Mouse (Mus musculus) cortical plate, adult 2 months (tissue): Measurements from ENCODE around the gene Ccr7. TPM values are rescaled to one million over a fixed set of nuclear protein-coding genes. Genes with fewer than 3 reads are reported as not detected.

ENCODE experiments used
- H3K27ac ChIP-seq: fragments of 200-500 bp; 2 replicates; pipeline ENCODE4 v1.5.1; 2012; ENCODE audit warnings: low read length, control low read depth, inconsistent platforms; ENCODE audit not compliant: insufficient read depth
- H3K4me1 ChIP-seq: fragments of 200-500 bp; 2 replicates; pipeline ENCODE4 v1.6.1; 2011; ENCODE audit warnings: low read length; ENCODE audit not compliant: control insufficient read depth, insufficient read depth
- H3K4me3 ChIP-seq: fragments of 200-500 bp; 2 replicates; pipeline ENCODE4 v1.5.1; 2011; ENCODE audit warnings: mild to moderate bottlenecking, low read length, control low read depth; ENCODE audit not compliant: insufficient read depth
- CTCF ChIP-seq: fragments of 200-500 bp; IDR thresholded peaks from 2 replicates; pipeline ENCODE4 v1.5.1; 2011; ENCODE audit warnings: mild to moderate bottlenecking, control low read depth, low read length; ENCODE audit not compliant: insufficient read depth; ENCODE audit errors: extremely low read depth
- POLR2A ChIP-seq: fragments of 200-500 bp; IDR thresholded peaks from 2 replicates; pipeline ENCODE4 v1.6.1; 2011; ENCODE audit warnings: mild to moderate bottlenecking, low read length, control low read depth; ENCODE audit not compliant: insufficient read depth; ENCODE audit errors: extremely low read depth
- polyA plus RNA-seq: library from polyadenylated mRNA; depleted of rRNA; stranded (reverse); fragments of >200 nt; gene quantifications from 2 replicates; pipeline ENCODE4 v1.2.3, GENCODE M21; 2012

Ccr7 gene
- polyA plus RNA-seq, 1 experiment, result 0.15 TPM

DNA sequence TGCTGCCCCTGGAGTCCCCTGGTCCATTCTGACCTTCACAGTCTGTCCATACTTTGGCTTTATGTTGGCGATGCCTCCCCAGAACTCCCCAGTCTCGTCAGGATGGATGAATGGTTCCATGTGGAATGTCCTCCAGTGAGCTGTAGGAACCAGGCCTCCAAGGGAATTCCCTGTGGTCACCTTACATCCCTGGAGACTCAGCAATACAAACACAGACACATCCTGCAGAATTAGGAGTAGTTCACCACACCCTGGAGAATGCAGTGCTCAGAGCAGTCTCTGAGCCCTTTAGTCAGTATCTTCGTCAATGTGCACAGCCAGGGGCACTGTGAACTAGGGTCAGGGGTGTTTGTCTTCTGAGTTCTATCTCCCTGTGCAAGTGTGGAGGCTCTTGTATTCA lies 46.6 kb downstream of the Ccr7 start:
- H3K4me3 ChIP-seq, result no peak overlapping the region
- TF ChIP-seq POLR2A (no peak), CTCF (no peak)
- no peak overlapping the region for H3K27ac ChIP-seq
- peaks cover 4% of the 10 kb centered on the region; the same call in 1 of the 2 replicates for H3K4me1 ChIP-seq

DNA sequence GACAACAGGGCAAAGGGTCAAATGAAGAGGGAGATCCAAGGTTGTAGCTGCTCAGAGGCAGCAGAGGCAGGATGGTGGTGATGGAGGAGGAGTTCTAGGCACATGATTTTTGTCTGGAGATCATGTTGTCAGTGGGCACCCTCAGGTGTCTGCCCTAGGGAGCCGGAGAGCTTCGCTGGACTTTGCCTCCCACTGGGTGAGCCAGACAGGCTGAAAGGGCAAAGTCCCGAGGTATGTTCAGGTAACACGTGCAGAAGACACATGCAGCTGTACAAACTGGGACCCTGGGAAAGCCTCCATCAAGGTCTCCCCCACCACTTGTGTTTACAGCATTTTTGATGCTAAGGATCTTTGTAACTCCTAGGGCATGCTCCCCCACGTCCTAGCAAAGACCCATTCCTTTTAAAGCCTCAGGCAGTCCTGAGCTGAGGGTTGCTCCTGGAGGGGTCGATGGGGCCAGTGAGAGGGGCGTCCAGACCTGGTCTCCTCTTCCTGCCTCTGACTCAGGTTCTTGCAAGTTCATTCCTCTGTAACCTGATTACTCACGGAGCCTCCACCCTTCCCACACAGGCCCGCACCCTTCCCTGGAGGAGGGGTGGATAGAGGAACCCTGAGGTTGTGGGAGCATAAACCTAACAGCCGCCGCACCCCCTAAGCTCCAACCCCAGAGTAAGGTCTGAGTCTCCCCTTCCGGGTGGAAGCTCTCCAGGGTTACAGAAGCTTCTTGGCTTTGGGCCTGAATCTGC lies 48.7 kb downstream of the Ccr7 start:
- TF ChIP-seq CTCF (no peak), POLR2A (no peak)
- Histone ChIP-seq H3K4me1 (no peaks in the 10 kb centered on the region), H3K27ac (no peak overlapping the region), H3K4me3 (no peak overlapping the region)

DNA sequence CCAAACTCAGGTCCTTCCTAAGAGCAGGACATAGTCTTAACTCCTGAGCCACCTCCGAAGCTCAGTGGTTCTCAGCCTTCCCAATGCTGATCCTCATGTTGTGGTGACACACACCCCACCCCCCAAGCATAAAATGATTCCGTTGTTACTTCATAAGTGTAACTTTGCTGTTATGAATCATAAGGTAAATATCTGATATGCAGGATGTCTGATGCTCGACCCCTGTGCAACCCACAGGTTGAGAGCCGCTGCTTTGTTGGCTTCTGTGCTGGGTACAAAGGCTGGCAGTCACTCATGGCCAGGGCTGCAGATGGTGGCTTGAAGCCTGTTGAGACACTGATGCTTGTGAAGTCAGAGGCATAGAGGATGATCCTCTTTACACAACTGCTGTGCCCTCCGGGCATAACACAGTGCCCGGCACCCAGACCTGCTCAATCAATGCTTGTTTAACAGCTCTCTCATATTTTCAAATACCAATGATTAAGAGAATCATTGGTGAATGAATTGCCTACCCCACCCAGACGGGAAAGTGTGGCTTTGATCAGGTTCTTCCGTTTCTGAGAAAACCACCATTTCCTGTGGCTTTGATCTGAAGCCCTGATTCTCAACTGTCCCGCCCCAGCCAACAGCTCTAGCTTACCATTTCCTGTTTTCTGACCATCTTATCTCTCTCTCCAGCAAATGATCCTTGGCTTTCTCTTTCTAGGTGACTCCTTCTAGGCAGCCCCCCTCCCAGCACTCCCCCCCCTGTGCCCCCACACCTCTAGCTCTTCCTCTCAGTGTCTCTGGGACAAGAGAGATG lies 50.1 kb downstream of the Ccr7 start:
- TF ChIP-seq POLR2A (no peak), CTCF (no peak)
- H3K27ac ChIP-seq, result no peak overlapping the region
- no peak overlapping the region for H3K4me3 ChIP-seq
- no peaks in the 10 kb centered on the region; the same call in 1 of the 2 replicates for H3K4me1 ChIP-seq

DNA sequence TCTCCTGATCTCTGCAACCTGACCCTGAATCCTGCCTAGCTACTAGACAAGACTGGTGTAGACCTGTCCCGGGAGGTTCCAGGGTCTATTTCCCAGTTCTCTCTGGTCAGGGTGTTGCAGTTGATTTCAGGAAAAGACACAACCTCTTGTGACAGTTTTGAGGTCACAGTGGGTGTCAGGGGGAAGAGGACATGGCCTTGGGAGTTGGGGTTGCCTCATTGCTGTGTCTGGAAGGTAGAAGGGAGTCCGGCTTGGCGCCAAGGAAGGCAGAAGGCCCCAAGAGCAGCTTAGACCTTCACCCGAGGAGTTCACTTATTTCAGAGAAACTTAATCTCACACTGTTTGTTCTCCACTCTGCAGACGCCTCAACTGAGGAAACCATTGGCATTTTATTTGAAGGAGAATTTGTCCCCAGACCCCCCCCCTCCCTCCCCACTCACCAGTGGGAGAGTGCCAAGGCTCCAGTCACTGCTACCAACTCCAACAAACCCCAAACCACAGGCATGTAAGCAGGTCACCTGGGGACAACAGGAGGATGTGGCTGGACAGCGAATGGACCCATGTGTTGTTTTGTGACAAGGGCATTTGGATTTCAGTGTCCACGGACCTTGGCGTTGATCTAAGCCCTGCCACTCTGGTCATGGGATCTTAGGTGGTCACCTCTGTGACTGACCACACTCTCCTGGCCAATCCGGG lies 52.2 kb downstream of the Ccr7 start:
- H3K27ac ChIP-seq, result no peak overlapping the region
- H3K4me3 ChIP-seq, result no peak overlapping the region
- H3K4me1 ChIP-seq, result no peaks in the 10 kb centered on the region; the same call in 1 of the 2 replicates
- no peak for TF ChIP-seq CTCF
- no peak for TF ChIP-seq POLR2A

DNA sequence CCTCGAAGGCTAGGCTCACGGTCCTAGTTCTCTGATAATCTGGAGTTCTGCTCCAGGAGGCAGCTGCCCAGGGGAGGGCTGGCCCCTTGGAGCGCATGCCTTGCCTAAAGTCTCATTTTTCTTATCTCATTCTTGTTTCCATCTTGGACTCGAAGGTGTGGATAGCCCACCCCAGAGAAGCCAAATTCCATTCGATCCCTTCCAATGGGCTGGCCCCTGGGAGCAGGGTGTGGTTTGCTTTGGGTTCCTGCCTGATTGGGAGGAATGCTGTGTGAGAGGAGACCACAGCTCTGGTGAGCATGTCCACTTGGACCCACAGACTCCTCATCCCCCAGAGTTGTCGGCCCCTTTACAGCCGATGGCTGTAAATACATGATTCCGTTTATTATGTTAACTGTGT lies 53.2 kb downstream of the Ccr7 start:
- TF ChIP-seq CTCF, result no peak
- TF ChIP-seq POLR2A, result no peak
- H3K27ac ChIP-seq, result no peak overlapping the region
- H3K4me1 ChIP-seq, result no peaks in the 10 kb centered on the region; the same call in 1 of the 2 replicates
- no peak overlapping the region for H3K4me3 ChIP-seq

DNA sequence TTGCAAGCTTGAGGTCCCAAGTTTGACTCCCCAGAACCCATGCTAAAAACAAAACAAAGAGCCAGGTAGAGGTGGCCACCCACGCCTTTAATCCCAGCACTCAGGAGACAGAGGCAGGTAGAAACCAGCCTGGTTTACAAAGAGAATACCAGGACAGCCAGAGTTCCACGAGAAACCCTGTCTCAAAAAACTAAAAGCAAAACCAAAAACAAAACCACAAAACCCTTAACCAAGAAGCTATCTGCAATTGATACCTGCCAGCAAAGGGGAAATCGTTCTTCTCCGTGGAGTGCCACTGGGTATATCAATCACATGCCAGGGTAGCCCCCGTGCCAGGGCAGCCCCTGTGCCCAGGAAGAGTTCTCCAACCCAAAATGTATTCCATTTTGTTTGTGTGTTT lies 54.7 kb downstream of the Ccr7 start:
- H3K4me3 ChIP-seq, result no peak overlapping the region
- TF ChIP-seq CTCF, result no peak
- TF ChIP-seq POLR2A, result no peak
- no peak overlapping the region for H3K27ac ChIP-seq
- no peaks in the 10 kb centered on the region; the same call in 1 of the 2 replicates for H3K4me1 ChIP-seq

DNA sequence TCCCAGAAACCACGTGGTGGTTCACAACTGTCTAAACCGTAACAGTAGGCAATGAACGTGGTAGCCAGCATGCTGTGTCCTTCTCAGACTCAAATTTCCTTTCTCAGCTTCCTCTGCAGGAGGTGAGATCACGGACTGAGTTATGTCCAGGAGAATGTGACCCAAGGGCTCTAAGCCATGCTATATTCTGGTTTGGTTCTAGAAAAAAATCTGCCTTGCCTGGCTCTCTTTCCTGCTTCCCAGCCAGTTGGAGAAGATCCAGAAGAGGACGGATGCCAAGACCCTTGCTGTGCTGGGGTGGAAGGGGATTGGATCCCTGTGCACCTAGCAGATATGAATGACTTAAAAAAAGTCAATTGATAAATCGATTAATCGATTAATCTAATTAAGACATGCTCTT lies 55.4 kb downstream of the Ccr7 start:
- no peak for TF ChIP-seq CTCF
- no peak for TF ChIP-seq POLR2A
- H3K4me1 ChIP-seq, result no peaks in the 10 kb centered on the region; the same call in 1 of the 2 replicates
- H3K27ac ChIP-seq, result no peak overlapping the region
- no peak overlapping the region for H3K4me3 ChIP-seq

DNA sequence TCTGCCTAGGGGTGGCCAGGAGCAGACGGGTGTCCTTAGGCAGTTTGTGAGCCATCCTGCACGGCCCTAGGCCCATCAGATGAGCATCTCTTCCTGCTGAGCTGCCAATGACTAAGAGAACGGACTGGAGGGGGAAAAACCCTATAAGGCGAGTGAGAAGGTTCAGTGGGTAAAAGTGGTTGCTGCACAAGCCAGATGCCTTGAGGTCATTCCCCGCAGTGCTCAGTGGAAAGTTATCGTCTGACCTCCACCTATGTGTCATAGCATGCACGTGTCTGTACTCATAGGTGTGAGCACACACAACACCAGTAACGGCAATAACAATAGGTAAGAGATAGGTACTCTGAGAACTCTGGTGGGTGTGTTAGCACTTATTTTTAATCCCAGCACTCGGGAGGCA lies 56.0 kb downstream of the Ccr7 start:
- H3K4me1 ChIP-seq, result no peaks in the 10 kb centered on the region; the same call in 1 of the 2 replicates
- no peak overlapping the region for H3K4me3 ChIP-seq
- TF ChIP-seq POLR2A, result no peak
- TF ChIP-seq CTCF, result no peak
- H3K27ac ChIP-seq, result no peak overlapping the region

DNA sequence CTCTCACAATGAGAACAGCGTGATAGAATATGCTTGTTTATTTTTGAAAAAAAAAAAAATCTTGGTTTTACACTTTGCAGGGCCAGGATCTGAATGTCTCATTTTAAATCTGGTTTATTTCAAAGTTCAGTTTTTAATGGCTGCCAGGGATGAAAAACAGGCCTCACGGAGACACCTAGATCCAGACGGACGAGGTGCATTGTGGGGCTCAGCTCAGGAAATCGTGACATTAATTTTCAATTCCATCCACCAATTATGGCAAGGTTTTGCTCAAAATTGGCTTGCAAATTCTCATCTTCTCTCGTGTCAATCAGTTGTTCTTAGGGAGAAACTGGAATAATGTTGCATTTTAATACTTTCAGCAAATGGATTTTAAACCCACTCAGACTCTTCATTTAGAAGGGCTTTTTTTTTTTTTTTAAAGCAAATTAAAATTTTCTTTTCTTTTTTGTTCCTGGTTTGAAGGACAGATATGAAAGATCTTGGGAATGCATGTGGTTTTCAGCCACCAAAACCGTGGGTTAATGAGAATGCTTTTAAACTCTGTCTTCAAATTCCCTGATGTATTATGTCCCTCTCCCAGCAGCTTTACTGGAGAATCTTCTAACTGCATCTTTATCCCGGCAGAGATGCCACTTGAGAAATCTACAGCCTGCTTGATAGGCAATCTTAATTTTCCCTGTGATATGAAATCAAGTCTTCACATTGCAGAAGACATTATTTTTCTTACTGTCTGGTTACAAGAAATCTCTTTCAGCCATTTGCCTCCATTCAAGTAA lies 57.7 kb downstream of the Ccr7 start:
- TF ChIP-seq POLR2A (no peak), CTCF (no peak)
- Histone ChIP-seq H3K4me3 (no peak overlapping the region), H3K27ac (no peak overlapping the region), H3K4me1 (no peaks in the 10 kb centered on the region; the same call in 1 of the 2 replicates)
